Mouse (Mus musculus) gastrocnemius, adult 8-10 months (tissue): ENCODE measurements around the gene Serpinh1. TPM values are rescaled to one million over a fixed set of nuclear protein-coding genes. Genes with fewer than 3 reads are reported as not detected.
A peak's percentile ranks its signal among the peaks of the same experiment; 100 is the strongest.

ENCODE experiments used
- DNase-seq, 2 experiments: peaks; one replicate each; pipeline ENCODE4 v3.0.0; 2022; ENCODE audit warnings: low spot score in 2 of 2
- total RNA-seq, 4 experiments: library from RNA; stranded (reverse); gene quantifications; 2 replicates each; pipeline ENCODE4 v1.2.4; 2022

The Serpinh1 gene
- 10 to 100 TPM; 26.1 to 49.0 (median 33.7) TPM for total RNA-seq

- peak; percentile 78 to 83 for DNase-seq
Observed at GRCm38 (mm10) chr7:99352526-99353400, at the start of gene Serpinh1. Gene Serpinh1 (minus strand): TSS chr7:99353239.

GRCm38 (mm10) chr7:99402477-99402876, 49.4 kb upstream of the Serpinh1 start:
- no peak for DNase-seq

DNA sequence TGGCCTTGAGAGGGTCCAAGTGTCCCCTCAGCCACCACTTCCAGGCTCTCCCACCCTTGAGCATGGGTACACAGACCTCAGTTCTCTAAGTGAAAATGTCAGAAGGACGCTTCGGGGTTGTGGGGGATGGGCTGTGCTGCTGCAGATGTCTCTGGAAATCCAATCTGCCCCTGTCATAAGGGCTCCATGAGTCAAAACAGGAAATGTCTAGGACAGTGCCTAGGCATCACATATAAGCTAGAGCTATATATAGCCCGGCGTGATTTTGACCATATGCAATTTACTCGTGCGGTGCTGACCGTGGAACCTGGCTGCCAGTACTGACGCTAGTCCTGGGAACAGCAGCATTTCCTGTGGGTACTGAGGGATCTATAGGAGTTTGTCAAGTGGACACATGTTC, 48.3 kb upstream of the Serpinh1 start:
- no peak for DNase-seq

- DNase-seq, result no peak
Observed at GRCm38 (mm10) chr7:99396994-99397659, 44.1 kb upstream of the Serpinh1 start.

- no peak for DNase-seq
Observed at GRCm38 (mm10) chr7:99395908-99396616, 43.0 kb upstream of the Serpinh1 start.

- no peak for DNase-seq
Observed at GRCm38 (mm10) chr7:99395385-99395784, 42.3 kb upstream of the Serpinh1 start.

DNA sequence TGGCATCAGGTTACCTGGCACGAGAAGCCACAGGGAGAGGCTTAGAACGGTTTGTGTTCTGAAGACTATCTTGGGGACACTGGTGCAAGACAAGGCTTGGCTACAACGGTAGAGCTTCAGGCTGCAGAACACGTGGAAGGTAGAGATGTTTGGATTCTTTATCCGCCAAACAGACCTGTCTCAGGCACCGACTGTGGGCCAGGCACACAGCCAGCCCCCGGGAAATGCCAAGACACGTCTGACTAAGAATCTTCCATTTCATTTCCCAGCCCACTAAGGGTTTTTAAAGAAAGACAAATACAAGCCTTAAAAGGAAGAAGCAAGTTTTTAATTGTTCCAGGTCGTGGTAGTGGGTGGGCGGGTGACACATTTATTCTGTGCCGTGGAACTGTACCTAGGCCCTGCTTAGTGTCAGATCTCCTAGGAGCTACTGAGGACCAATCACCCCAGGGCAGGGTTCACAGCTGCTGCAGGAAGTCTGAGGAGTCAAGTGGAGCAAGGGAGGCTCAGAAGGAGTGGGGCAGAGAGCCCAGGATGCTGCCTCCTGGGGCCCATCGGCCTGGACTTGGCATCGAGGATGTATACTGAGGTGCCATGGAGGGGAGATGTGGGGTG, 40.8 kb upstream of the Serpinh1 start:
- DNase-seq, result no peak

DNA sequence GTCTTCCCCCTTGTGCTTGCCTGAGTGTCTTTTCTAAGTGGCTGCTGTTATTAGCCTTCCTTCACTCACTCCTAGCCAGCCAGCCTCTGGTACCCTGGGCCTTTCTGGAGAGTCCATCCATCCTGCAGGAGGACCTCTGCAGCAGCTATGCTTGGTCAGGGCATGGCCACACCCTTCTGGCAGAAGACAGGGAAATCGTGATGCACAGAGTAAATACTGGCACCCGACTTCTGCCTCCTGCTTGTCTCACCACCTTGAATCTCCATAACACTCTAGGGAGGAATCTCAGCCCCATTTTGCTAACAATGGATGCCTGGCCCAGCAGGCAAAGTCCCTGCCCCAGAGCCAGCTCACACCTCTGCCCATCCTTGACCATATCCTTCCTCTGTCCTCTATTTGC, 39.7 kb upstream of the Serpinh1 start:
- no peak for DNase-seq

GRCm38 (mm10) chr7:99390559-99390958, 37.5 kb upstream of the Serpinh1 start:
- no peak for DNase-seq

DNA sequence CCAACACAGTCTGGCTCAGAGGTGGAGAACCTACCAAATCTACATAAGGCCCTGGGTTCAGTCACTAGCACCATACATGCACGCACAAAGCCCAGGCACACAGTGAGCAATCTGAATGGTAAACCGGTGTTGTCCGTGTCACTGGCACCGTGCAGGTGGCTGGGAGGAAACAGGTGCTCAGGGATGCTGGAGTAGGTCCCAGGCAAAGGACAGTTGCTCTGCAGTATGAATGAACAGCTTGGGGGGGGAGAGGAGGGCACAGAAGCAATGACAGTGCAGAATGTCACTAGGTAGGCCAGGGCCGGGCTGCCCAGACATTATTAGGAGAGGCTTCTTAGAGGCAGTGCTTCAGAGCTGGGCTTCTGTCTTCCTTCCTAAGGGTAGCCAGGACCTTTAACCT, 34.3 kb upstream of the Serpinh1 start:
- DNase-seq, result no peak

- DNase-seq, result no peak
Observed at GRCm38 (mm10) chr7:99386811-99387210, 33.8 kb upstream of the Serpinh1 start.

- DNase-seq, result peak; percentile 60 to 77
Observed at GRCm38 (mm10) chr7:99386030-99386429, 33.0 kb upstream of the Serpinh1 start.

DNA sequence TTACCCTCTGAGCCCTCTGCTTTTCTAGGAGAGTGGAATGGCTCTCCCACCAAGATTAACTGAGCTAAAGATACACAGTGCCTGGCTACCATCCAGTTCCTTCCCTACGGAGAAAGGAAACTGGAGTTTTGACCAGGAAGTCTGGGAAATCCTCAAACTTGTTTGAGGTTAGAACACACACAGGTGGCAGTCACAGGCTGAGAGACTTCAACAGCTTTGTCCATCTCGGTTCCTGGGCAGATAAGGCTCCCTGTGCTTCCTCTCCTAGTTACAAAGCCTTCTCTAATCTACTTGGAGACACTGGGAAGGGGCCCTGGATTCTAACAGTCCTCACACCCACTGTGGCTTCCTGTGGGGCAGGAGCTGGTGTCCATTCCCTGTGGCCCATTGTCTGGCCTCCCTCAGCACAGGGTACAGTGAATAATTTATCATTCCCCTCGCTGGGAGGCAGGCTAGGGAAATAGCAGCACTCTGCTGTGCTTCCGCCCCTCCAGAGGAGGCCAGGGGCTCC, 31.1 kb upstream of the Serpinh1 start:
- no peak for DNase-seq

DNA sequence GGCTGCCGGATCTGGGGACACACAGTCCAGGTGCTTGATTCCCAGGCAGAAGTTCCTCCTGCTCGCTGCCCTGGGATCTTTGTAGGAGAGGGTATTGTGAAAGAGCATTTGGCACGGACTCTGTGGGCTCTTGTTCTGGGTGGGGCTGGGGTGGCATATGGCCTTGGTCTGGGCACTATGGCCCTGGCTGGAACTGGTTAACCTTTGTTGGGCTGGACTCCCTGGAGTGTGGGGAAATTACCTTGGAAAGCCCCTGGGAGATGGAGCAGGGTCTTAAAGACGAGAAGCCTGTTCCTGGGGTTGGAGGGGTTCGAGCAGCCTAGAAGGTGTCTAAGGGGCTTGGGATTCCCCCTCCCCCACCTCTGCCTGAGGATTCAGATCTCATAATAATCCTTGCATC, 30.2 kb upstream of the Serpinh1 start:
- DNase-seq, result no peak

DNA sequence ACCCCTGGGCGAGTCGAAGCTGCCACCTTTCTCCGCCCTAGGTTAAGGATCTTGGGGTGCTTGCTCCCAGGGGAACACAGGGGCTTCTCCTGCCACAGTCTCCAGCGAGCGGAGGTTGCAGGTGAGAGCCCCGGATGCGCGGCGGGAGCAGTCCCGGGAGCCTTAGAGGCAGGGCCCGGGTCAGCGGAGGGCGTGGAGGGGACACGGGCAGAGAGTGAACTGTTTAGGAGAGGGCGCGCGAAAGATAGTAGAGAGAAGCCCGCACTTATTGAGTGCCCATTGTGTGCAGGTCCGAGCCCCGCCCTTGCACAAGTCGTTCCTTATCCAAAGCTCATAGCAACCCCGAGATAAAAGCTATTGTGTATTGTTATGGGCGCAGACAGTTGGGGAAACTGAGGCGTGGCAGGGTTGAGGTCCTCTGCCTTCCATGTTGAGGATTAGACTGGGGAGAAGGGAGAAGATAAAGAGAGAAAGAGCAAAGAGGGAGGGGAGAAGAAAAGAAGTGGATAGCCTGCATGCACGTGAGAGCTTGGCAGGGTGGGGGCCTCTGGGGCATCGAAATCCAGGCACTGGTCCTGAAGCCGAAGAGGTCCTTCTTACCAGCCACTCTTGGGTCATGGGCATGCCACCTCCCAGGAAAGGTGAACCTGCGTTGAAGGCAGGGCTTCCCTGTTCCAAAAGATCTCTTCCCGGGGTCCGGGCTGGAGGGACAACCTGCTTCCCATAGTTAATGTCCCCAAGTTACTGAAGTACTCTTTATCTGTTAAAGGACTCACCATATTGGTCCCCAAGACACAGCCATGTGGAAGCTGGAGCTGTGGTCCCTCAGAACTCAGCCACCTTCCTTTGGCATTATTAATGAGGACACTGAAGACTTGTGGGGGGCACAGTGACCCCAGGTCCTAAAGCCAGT, 29.3 kb upstream of the Serpinh1 start:
- DNase-seq, result no peak

DNA sequence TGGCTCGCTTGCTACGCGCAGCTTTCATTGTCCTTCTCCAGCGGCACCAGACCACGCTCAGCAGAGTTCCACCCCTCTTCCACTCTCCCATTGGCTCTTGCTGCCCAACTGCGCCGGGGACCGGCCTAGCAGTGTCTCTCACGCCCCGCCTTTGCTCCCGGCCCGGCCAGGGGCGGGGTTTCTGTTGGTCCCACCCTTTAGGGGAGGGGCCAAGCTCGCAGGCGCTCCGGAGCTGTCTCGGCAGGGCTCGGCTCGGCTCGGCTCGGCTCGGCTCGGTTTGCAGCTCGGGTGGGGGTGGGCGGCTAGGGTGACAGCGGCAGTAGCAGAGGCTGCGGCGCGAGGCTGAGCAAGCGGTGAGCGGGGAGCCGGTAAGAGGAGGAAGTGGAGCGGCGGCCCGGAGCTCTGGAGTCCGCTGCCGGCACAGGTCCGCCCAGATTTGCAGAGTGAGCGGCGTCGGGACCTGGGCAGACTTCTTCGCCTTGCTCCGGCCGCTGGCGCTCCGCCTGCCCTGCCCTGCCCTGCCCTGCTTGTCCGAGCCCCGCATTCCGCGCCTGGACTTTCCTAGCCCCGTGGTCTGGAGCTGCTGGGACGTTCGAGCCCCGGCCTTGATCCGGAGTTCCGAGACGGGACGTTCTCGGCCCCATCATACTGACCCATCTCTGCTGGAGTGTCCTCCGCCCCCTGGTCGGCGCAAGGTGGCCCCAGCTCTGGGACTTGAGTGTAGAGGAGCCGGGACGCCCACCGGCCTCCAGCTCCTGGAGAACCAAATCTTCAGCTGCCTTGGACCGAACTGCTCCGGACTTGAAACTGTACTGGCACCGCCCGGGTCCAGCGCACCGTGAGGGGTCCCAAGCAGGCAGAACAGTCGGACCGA, 28.4 kb upstream of the Serpinh1 start, which contains the start of gene Gdpd5:
TSS of gene Gdpd5 (plus strand) at position 201 of the 874 bp plus-strand sequence.
- DNase-seq, result peak; percentile 98 to 99

GRCm38 (mm10) chr7:99380491-99381213, 27.6 kb upstream of the Serpinh1 start:
- DNase-seq, result no peak

- DNase-seq, result no peak
Observed at GRCm38 (mm10) chr7:99378870-99379269, 25.8 kb upstream of the Serpinh1 start.
